Mouse (Mus musculus): ENCODE measurements around the gene Rgs17. TPM values are rescaled to one million over a fixed set of nuclear protein-coding genes. Genes with fewer than 3 reads are reported as not detected.

Gene Rgs17
- total RNA-seq, 2 experiments from 2014 or later, result 0.61 to 0.62 TPM

Other genes with a start within 250 kb of the Rgs17 start
- gene Fbxo5, start 116.8 kb downstream of the Rgs17 start, total RNA-seq (2021), result 1 to 10 TPM; 1.1 to 1.7 TPM
- 1 to 10 TPM; 8.0 TPM for gene Mtrf1l, start 98.5 kb downstream of the Rgs17 start, total RNA-seq (2021)